Mouse (Mus musculus) heart, adult 2 months (tissue): ENCODE data around the gene Smarcc1.

Experiments
- CTCF ChIP-seq: fragments of 200-600 bp; IDR thresholded peaks from 2 replicates; pipeline ENCODE4 v1.8.1; 2022; ENCODE audit warnings: antibody characterized with exemption, mild to moderate bottlenecking, moderate library complexity
- POLR2A ChIP-seq: fragments of 200-500 bp; IDR thresholded peaks from 2 replicates; pipeline ENCODE4 v1.6.1; 2011; ENCODE audit warnings: mild to moderate bottlenecking, low read depth, low read length, control low read depth; ENCODE audit not compliant: insufficient read depth

- TF ChIP-seq CTCF (no peak), POLR2A (no peak)
Measured at GRCm38 (mm10) chr9:110068745-110069144, 48.8 kb upstream of the Smarcc1 start.
